Mouse (Mus musculus) kidney, adult 8-10 months (tissue): ENCODE data around the gene Cacna1h.

Experiments used
- DNase-seq, 2 experiments: peaks; one replicate each; pipeline ENCODE4 v3.0.0; 2022

Cacna1h gene

DNA sequence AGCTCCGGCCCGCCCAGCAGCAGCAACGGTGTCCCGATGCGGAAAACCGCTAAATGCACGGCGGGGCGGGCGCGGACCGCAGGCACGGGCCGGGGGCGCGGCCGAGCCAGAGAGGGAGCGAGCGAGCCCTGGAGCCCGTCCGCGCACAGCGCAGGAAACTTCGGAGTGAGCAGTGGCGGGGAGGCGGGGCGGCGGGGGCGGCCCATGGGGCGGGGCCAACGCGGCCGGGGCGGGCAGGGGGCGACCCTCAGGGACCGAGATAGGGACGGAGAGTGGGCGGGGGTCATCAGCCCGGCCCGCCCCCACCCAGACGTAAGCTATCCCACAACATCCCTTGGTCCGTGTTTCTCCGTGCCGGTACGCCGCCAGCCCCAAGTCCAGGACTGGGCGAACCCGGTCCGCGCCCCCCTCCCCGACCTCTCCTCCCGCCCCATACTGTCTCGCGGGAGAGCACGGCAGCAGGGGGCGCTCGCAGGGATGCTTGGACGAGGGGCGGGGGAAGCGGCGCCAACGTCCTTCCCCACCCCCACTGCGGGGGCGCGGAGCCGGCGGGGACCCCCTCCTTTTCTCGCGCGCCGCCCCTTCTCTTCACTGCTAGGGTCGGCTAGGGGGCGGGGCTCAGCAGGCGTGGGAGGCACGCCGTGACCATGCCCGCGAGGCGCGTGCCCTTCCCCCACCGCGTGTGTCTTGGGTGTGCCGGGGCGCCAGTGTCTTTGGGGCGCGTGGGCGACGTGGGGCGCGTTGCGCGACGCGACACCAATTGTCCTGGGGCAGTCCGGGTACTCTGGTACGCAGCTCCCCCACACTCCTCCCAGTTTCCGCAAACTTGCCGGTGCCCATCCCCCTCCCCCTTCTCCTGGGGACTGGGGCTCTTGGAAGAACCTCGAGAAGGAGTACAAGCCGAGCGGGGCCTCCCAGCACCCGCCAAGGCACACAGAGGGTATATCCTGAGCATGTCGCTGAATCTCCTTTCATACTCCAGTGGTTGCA is at the start of gene Cacna1h:
Gene Cacna1h (minus strand): TSS at position 167 of the 990 bp plus-strand sequence.
- DNase-seq, result no peak

DNA sequence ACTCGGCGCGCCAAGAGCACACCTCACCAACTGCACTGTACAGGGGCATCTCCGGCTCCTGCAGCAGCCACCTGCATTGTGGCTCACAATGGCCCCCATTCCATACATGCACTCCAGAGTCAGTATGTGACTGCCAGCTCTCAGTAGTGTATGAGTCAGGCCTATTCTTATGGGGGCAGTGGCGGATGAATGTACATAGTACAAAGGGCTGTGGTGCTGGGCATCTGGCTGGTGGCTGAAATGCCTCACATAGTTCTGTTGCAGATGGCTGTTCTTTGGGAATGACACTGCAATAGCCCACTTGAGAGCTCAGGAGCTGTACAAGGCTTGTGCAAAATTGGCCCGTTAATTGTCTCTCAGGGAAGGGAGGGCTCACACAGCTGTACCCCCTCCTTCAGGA is 48.5 kb upstream of the Cacna1h start:
- DNase-seq, result no peak

DNA sequence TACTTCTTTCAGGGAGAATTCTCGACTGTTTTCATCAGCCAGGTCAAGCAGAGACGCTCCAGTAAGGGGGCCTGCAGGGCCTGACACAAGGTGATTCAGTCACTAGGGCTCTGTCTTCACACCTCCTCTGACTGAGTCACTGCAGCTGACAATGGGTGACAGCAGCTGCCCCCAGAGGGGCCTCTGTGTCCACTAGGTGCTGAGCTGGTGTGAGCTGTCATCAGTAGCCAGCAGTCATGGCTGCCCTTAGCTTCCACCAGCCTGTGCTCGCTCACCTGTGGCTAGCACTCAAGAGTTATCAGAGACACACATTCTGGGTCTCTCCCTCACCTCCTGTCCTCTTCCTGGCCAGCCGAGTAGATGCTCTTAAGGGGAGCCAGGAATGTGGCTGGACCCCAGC is 47.2 kb upstream of the Cacna1h start:
- no peak for DNase-seq

DNA sequence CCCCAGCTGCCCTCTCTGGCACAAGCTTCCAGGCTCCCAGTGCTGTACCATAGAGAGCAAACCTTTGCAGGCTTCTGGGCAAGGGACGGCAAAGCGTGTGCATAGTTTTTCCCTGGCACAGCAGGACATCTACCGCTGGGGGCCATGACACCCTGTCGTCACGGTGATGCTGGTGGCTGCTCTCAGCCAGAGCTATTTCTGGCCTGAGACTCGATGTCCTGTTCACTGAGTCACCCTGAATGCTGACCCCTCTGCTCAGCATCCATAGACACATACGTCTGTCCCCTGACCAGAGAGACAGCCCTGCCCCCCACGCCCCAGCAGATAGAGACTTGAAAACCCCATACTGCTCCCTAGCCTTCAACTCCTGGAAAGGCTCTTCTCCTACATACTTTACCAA is 46.6 kb upstream of the Cacna1h start:
- DNase-seq, result no peak

DNA sequence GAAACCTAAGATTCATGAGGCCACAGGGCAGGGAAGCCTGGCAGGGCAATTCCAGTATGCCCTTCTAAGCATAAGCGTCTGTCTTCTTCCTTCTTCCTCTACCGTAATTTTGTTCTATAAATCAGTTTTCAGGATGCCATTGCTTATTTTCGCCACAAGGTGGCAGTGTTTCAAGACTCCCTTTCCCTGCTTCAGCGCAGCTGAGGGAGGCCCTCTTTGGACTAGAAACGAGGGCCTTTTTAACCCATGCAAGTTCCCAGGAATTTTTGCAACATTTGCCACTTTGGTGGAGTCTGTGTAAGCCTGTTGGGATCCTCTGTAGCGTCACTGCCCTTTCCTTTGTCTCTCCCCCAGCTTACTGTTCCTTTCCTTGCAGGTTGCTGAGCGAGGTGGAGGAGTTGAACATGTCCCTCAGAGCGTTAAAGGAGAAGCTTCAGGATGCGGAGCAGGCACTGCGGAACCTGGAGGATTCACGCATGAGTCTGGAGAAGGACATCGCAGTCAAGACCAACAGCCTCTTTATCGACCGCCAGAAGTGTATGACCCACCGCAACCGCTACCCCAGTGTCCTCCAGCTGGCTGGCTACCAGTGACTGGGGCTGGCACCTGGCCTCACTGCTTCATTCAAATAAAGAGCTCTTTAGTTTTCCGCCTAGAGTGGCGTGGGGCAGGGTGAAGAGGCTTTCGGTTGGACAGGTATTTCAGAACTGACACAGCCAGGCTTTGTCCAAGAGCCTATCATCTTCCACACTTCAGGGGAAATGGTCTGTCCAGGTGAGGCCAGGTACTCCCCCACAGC is 42.6 kb upstream of the Cacna1h start:
- peak in 1 of 2 experiments; percentile 38 for DNase-seq

DNA sequence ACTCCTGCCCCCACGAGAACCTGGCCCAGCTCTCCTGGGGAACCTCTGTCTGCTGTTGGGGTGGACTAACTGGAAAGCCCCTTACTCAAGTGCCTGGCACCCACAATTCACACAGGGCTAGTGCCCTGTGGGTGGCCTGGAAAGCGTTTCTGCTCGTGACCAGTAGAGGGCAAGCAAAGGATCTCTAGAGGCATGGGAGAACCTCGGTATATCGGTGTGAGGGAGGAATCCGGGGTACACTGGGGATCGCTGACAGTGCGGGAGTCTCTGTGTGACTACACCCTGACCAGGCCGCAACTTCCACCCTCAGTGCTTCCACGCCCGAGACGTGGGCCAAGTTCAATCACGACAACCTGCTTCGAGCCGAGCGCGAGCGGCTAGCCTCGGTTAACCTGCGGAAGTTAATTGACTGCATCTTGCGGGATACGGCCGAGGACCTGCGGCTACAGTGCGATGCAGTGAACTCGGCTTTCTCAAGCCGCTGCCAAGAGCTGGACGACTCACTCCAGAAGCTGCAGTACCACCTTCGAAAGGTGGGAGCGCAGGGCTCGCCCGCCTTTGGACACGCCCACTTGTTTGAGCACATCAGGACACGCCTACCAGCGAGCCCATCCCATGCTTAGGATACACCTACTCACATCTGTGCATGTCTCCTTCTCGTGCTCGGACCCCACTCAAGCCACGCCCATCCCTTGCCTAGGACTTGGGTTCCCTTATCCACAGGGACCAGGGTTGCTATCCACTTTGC is 40.9 kb upstream of the Cacna1h start:
- DNase-seq, result peak; percentile 43 to 67

DNA sequence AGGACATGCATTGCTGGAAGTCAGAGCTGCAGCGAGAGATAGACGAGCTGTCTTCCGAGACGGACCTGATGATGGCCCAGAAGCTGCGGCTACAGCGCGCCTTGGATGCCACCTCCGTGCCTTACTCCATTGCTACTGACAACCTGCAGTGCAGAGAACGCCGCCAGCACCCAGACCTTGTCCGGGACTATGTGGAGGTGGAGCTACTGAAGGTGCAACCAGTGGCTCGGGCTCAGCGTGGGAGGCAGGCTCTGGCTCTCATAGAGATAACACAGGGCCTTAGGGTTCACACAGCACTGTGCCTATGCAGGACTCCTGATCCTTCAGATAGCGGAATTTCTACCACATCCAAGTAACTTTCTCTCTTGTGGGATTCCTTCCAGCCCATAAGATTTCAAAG is 38.5 kb upstream of the Cacna1h start:
- no peak for DNase-seq

DNA sequence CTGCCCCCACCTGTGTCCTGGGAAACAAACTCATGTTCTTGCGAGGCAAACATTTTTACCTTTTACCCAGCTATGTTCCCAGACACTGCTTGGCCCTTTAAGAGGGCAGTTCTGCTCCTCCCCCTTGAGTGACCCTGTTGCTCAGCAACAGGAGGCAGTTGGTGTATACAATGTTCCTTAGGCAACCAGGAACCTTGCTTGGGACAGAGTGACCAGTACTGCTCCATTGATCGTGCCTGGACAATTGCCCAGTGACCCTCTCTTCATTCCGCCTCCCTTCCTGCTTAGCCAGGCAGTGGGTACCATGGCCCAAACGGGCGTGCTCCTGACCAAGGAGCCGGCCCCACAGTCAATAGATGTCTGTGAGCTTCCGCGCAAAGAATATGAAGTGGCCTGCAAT is 37.8 kb upstream of the Cacna1h start:
- peak; percentile 32 to 44 for DNase-seq

DNA sequence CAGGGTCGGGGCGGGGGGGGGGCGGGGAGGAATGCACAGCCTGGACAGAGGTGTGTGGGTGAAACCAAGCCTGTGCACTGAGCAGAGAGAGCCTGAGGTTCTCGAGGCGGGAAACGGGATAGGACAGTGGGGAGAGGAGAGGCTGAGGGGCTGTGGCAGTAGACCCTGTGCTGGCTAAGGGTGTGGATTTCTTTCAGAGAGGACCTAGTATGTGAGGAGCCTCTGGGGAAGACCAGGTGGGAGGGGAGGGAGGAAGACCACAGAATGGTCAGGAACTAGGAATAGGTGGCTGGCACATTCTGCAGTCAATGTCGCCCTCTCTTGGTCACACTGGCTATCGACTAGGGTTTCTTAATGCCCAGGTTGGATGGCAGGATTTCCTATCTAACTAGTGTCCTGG is 36.2 kb upstream of the Cacna1h start:
- DNase-seq, result peak; percentile 28 to 69

DNA sequence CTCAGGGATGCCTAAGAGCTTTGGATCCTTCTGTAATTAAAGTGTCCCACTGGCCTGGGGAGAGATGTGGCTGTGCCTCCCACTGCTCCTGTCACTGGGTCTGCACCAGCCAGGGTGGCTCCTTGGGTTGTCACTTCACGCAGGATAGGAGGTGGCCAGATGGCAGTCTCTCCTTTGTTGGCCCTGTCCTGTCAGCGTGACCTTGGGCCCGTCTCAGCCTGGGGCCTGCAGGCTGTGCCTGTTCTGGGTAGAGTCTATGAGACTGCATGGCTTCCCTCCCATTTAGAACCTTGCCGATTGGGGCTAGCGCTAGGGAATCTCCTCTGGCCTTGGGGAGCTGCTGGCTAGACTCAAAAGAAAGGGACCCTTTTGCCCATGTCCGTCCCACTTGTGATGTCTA is 34.7 kb upstream of the Cacna1h start:
- no peak for DNase-seq

DNA sequence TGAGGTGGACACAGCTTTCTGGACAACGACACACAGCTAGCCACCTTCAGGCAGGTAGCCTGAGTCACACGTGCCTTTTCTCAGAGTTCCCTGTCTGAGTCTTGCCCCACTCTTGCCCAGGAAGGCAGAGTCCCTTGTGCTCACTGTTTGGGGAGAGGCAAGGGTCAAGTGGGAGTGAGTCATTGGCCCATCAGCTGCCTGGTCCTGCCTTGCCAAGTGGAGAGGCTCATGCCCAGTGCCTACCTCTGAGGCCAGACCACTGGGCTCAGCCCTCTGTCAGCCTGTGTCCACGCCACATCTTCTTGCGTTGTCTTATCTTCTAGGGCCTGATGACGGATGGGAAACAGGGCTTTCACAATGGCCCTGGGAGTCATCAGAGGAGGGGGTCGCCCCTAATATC is 34.2 kb upstream of the Cacna1h start:
- no peak for DNase-seq

DNA sequence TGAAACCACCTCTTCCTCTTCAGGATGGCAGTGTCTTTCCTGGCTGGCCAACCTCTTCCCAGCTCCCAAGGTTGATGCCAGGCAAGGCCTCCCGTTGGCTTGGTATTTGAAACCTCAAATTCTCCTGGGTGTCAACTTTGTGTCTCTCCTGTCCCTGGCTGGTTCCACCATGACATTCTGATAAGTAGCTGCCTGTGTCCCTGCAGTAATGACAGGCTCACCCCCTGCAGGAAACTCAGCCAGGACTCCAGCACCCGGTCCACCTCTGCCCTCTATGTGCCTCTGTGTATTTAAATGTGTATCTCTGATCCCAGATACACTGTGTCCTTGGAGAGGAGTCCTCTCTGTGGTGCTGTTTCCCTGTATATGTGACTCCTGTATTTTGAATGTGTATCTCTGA is 32.7 kb upstream of the Cacna1h start:
- no peak for DNase-seq

DNA sequence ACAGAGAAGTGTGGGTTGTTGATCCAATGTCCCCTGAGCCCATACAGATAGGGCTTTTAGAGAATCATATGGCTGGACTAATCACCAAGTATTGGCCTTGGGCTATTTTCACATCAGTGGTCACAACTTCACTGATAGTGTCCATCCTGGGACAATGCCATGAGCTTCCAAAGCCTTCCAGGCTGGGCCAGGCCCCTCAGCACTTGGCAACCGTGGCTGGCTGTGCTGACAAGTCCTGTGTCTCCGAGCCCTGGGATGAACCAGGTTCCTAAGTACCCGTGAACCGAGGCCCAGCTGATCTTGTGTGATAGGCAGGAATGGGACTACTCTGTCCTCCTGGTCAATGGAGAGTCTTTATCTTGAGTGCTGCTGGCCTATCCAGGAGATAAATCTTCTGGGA is 30.5 kb upstream of the Cacna1h start:
- DNase-seq, result no peak

DNA sequence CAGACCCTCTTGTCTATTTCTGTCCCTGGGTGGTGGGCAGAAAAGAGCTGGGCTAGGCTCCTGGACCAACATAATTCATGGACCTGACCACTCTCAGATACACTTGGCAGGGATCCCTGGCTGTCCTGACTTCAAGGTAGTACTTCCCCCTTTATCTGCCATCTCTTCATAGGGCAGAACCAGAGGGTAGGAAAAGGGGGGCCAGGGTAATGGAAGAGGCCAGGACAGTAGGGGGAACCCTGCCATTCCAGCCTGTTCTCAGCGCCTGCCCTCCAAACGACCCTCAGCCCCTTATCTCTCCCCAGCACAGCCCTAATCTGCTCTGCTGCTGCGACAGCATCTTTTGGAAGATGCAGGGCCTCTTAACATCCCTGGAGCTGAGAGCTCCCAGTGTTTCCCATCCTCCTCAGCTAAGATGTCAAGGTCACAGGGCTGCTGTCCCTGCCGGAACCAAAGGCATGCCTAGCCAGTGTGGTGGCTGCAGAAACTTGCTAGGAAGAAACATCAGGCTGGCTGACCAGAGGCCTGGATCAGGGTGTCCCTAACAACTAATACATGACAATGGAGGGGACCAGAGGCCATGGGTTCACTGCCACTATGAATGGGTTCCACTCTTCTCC is 29.9 kb upstream of the Cacna1h start:
- DNase-seq, result no peak

DNA sequence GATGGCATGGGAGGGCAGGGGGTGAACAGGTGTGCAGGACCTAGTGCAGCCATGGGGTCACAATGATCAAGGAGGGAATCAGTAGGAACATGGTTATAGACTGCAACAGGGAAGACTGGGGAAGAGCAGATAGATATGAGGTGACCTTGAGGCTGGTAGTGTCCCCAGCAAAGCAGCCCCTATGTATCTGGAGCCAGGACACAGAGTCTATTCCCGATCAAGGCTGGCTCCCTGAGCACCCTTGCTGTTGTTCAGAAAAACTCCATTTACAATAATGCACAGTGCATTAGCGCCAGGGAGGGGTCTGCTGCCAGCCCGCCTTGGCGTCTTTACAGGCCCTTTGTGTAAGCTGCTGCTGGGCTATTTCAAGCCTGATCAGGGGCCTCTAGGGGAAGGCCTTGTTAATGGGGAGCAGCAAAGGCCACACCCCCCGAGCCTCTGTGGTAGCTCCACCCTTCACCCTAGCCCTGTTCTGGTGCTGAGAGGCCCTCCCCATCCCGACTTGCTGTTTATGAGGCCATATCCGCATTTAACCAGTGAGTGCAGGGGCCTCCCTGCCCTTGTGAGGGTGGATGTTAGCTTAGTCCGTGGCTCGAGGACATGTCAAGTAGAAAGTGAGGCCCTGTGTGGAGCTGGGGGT is 28.8 kb upstream of the Cacna1h start:
- DNase-seq, result no peak

DNA sequence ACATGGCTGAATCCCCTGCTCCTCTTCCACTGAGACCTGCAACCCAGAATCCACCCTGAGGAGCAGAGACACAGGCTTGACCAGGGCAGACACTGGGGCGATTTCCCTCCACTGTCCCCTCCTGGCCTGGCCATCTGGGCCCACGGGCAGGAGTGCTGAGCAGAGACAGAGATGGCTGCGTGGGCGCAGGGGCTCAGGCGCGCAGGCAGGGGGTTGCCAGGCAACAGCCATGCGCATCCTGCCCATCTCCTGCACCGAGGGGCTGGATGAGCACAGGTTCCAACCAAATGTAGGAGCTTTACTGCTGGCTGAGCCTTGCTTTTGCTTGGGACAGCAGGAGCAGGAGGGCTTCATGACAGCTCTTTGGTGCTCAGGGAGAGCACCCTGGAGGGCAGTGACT is 23.0 kb upstream of the Cacna1h start:
- no peak for DNase-seq

DNA sequence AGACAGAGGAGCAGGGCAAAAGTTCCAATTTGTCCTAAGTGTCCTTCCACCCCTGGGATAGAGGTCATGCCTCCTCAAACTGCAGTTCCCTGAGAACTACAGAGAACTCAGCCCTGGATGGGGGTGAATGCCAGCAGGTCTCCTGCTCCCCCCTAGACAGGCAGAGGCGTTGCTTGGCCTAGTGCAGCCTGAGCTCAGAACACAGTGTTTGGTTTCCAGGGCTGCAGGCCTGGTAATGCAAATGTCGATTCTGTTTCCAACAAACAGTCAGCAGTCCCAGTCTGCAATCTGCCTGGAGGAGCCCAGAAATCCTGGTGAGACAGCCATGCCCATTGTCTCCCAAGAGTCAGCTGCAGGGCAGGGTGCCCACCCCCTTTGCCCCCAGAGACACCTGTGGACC is 20.7 kb upstream of the Cacna1h start, which contains the start of gene Tekt4:
Gene Tekt4 (plus strand): TSS at position 344 of the 400 bp plus-strand sequence.
- no peak for DNase-seq

DNA sequence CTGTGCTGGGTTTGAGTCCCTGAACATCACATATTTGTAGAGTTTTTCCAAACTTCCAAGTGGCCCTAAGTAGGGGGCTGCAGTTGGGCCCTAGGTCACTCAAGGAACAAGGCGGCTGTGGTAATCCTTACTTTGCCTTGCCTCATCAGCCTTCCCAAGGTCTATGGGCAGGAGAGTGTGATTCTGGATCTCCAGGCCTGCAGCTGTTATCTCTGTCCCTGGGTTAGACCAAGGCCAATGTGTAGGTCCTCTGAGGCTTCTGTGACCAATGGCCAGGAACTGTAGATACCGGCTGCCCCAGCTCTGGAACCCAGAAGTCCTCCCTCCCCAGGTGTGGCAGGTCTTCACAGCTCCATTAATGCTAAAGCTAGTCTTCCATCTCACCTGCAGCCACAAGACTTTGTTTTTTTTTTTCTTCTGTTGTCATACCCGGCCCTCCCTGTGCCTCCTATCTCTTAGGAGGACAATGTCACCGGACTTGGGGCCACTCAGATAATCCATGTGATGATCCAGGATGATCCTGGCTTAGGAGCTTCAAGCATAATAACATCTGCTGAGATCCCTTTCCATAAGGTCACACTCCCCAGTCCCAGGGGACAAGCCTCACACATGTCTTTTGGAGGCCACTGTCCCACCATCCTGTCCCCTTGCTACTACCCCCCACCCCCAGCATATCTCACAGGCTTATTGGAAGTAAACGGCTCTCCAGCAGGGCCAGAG is 18.8 kb upstream of the Cacna1h start:
- DNase-seq, result no peak

DNA sequence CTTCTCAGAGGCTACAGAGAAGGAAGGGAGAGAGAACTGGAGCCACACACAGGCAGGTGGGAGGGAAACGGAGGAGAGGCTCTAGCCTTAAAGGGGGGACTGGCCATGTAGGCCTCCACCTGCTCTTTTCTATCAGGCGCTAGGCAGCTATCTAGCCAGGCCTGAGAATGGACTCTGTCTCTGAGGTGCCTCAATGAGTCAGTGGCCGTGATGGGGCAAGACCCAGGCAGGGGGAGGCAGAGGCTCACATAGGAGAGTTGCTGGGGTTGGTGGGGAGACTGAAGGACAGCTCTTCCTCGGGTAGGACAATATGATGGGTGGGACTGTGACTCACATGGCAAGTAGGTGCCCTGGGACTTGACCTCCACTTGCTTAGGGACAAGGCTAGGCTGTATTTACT is 16.7 kb upstream of the Cacna1h start:
- no peak for DNase-seq

DNA sequence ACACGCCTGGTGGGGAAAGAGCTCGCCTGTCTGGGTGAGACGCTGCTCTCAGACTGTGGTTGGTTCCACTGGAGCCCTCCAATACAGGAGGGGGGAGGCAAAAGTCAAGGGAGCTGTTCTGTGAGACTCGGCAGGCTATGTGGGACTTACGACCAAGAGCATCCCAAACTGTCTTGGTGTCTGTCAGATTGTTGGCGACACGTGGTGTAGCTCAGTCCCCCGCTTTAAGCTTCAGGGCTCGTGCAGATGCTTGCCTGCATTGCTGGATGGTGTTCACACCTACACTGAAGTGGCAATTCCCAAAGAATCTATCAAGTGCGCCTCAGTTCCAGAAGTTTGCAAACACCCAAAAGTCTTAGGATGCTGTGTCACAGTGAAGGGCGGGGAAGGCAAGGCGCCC is 14.3 kb upstream of the Cacna1h start:
- no peak for DNase-seq

DNA sequence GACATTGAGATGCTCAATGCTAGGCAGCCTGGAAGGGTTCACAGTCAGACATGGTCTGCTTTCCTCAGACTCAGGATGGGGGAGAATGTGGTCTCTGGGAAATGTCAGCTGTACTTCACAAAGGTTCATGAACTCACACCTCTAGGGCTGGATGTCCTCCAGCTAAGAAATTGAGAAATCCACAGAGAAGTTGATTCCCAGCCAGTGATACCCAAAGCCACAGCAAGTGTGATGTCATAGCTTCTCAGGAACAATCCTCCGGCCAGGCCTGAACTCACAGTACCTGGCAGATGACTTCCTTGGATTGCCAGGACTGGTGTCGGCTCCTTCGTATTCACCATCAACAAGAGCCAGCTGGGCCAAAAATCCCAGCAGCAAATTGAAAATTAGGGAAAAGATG is 12.3 kb upstream of the Cacna1h start:
- DNase-seq, result no peak
